Mouse (Mus musculus): ENCODE measurements around the gene Spen. TPM values are rescaled to one million over a fixed set of nuclear protein-coding genes. Genes with fewer than 3 reads are reported as not detected.
"Not testable (repeated sequence)": the region's sequence is repeated elsewhere in the genome, so short reads cannot be mapped to it uniquely, and the experiment has no call there.

The Spen gene
- polyA plus RNA-seq, 1 experiment from 2014 or later, result 14.2 TPM

GRCm38 (mm10) chr4:141570004-141570403 is 31.6 kb upstream of the Spen start:
- Histone ChIP-seq H3K27ac (no peak overlapping the region), H3K36me3 (no peaks in the 10 kb centered on the region), H3K27me3 (ENCODE audit: insufficient read depth, poor library complexity, severe bottlenecking) (no peaks in the 10 kb centered on the region), H3K4me1 (replicated peaks) (no peaks in the 10 kb centered on the region), H3K4me3 (no peak overlapping the region), H3K9me3 (no peaks in the 10 kb centered on the region)
- 65% methylated on average over 6 of the region's 6 CpGs for WGBS
- DNase-seq (ENCODE audit: low spot score), result no peak

- H3K27me3 ChIP-seq (ENCODE audit: insufficient read depth, poor library complexity, severe bottlenecking), result no peaks in the 10 kb centered on the region
- H3K9me3 ChIP-seq, result no peaks in the 10 kb centered on the region
- 83% methylated on average over 5 of the region's 5 CpGs for WGBS
- H3K4me3 ChIP-seq, result no peak overlapping the region
- no peaks in the 10 kb centered on the region for H3K4me1 ChIP-seq (replicated peaks)
- no peaks in the 10 kb centered on the region for H3K36me3 ChIP-seq
- no peak overlapping the region for H3K27ac ChIP-seq
- no peak for DNase-seq (ENCODE audit: low spot score)
These were observed 30.6 kb upstream of the Spen start for GRCm38 (mm10) chr4:141568966-141569365.

GRCm38 (mm10) chr4:141567174-141567573 is 28.8 kb upstream of the Spen start:
- WGBS, result 92% methylated on average over 7 of the region's 7 CpGs
- not testable (repeated sequence) for H3K9me3 ChIP-seq; DNase-seq (ENCODE audit: low spot score); H3K27me3 ChIP-seq (ENCODE audit: insufficient read depth, poor library complexity, severe bottlenecking); H3K4me1 ChIP-seq (replicated peaks); H3K36me3 ChIP-seq; H3K27ac ChIP-seq; H3K4me3 ChIP-seq

GRCm38 (mm10) chr4:141566187-141566586 is 27.8 kb upstream of the Spen start:
- Histone ChIP-seq H3K27ac (no peak overlapping the region), H3K9me3 (no peaks in the 10 kb centered on the region), H3K4me1 (replicated peaks) (no peaks in the 10 kb centered on the region), H3K27me3 (ENCODE audit: insufficient read depth, poor library complexity, severe bottlenecking) (no peaks in the 10 kb centered on the region), H3K36me3 (no peaks in the 10 kb centered on the region), H3K4me3 (no peak overlapping the region)
- 89% methylated on average over 6 of the region's 6 CpGs for WGBS
- DNase-seq (ENCODE audit: low spot score), result no peak

GRCm38 (mm10) chr4:141565325-141565724 is 26.9 kb upstream of the Spen start:
- 28% methylated on average over 7 of the region's 7 CpGs for WGBS
- Histone ChIP-seq H3K4me3 (no peak overlapping the region), H3K27ac (no peak overlapping the region), H3K36me3 (no peaks in the 10 kb centered on the region), H3K4me1 (replicated peaks) (no peaks in the 10 kb centered on the region), H3K27me3 (ENCODE audit: insufficient read depth, poor library complexity, severe bottlenecking) (no peaks in the 10 kb centered on the region), H3K9me3 (no peaks in the 10 kb centered on the region)
- DNase-seq (ENCODE audit: low spot score), result no peak

GRCm38 (mm10) chr4:141564660-141565059 is 26.3 kb upstream of the Spen start:
- Histone ChIP-seq H3K36me3 (no peaks in the 10 kb centered on the region), H3K27ac (no peak overlapping the region), H3K4me3 (no peak overlapping the region), H3K4me1 (replicated peaks) (peaks cover 3% of the 10 kb centered on the region), H3K27me3 (ENCODE audit: insufficient read depth, poor library complexity, severe bottlenecking) (no peaks in the 10 kb centered on the region), H3K9me3 (no peaks in the 10 kb centered on the region)
- WGBS, result 81% methylated on average over 3 of the region's 3 CpGs
- no peak for DNase-seq (ENCODE audit: low spot score)

GRCm38 (mm10) chr4:141564209-141564608 is 25.8 kb upstream of the Spen start:
- Histone ChIP-seq H3K36me3 (no peaks in the 10 kb centered on the region), H3K27ac (no peak overlapping the region), H3K4me3 (no peak overlapping the region), H3K9me3 (no peaks in the 10 kb centered on the region), H3K27me3 (ENCODE audit: insufficient read depth, poor library complexity, severe bottlenecking) (no peaks in the 10 kb centered on the region), H3K4me1 (replicated peaks) (peaks cover 8% of the 10 kb centered on the region)
- DNase-seq (ENCODE audit: low spot score), result no peak
- whole genome bisulfite sequencing, result 90% methylated on average over 4 of the region's 4 CpGs

- no peak overlapping the region for H3K27ac ChIP-seq
- H3K4me3 ChIP-seq, result no peak overlapping the region
- 87% methylated on average over 11 of the region's 11 CpGs for WGBS
- H3K36me3 ChIP-seq, result no peaks in the 10 kb centered on the region
- no peaks in the 10 kb centered on the region for H3K9me3 ChIP-seq
- peaks cover 12% of the 10 kb centered on the region for H3K27me3 ChIP-seq (ENCODE audit: insufficient read depth, poor library complexity, severe bottlenecking)
- DNase-seq (ENCODE audit: low spot score), result no peak
- peaks cover 19% of the 10 kb centered on the region for H3K4me1 ChIP-seq (replicated peaks)
These were observed 23.9 kb upstream of the Spen start for GRCm38 (mm10) chr4:141562281-141562680.

GRCm38 (mm10) chr4:141561331-141561919 is 23.0 kb upstream of the Spen start:
- H3K27ac ChIP-seq; H3K9me3 ChIP-seq; DNase-seq (ENCODE audit: low spot score); H3K4me3 ChIP-seq; H3K36me3 ChIP-seq: not testable (repeated sequence)
- 80% methylated on average over 5 of the region's 5 CpGs for WGBS
- H3K4me1 ChIP-seq (replicated peaks), result peaks cover 19% of the 10 kb centered on the region
- H3K27me3 ChIP-seq (ENCODE audit: insufficient read depth, poor library complexity, severe bottlenecking), result peaks cover 12% of the 10 kb centered on the region

GRCm38 (mm10) chr4:141559898-141560263 is 21.5 kb upstream of the Spen start:
- Histone ChIP-seq H3K36me3 (no peaks in the 10 kb centered on the region), H3K27me3 (ENCODE audit: insufficient read depth, poor library complexity, severe bottlenecking) (peaks cover 12% of the 10 kb centered on the region), H3K4me3 (peak overlapping the region; percentile 59), H3K4me1 (replicated peaks) (peaks cover 19% of the 10 kb centered on the region), H3K9me3 (no peaks in the 10 kb centered on the region), H3K27ac (peak overlapping the region; percentile 85)
- whole genome bisulfite sequencing, result 2% methylated on average over 9 of the region's 9 CpGs
- peak; percentile 80 for DNase-seq (ENCODE audit: low spot score)

GRCm38 (mm10) chr4:141559131-141559897 is 20.9 kb upstream of the Spen start:
- WGBS, result under 1% methylated on average over 30 of the region's 30 CpGs
- peak; percentile 71 for DNase-seq (ENCODE audit: low spot score)
- Histone ChIP-seq H3K4me3 (peak overlapping the region; percentile 59), H3K4me1 (replicated peaks) (peaks cover 19% of the 10 kb centered on the region), H3K27ac (peak overlapping the region; percentile 85), H3K36me3 (no peaks in the 10 kb centered on the region), H3K9me3 (no peaks in the 10 kb centered on the region), H3K27me3 (ENCODE audit: insufficient read depth, poor library complexity, severe bottlenecking) (peaks cover 12% of the 10 kb centered on the region)

GRCm38 (mm10) chr4:141558658-141559057 is 20.3 kb upstream of the Spen start:
- peak overlapping the region; percentile 85 for H3K27ac ChIP-seq
- peaks cover 12% of the 10 kb centered on the region for H3K27me3 ChIP-seq (ENCODE audit: insufficient read depth, poor library complexity, severe bottlenecking)
- 18% methylated on average over 16 of the region's 16 CpGs for WGBS
- no peaks in the 10 kb centered on the region for H3K9me3 ChIP-seq
- DNase-seq (ENCODE audit: low spot score), result no peak
- H3K4me1 ChIP-seq (replicated peaks), result peaks cover 19% of the 10 kb centered on the region
- peak overlapping the region; percentile 59 for H3K4me3 ChIP-seq
- no peaks in the 10 kb centered on the region for H3K36me3 ChIP-seq

GRCm38 (mm10) chr4:141556163-141556562 is 17.8 kb upstream of the Spen start:
- not testable (repeated sequence) for H3K27ac ChIP-seq; H3K4me3 ChIP-seq; DNase-seq (ENCODE audit: low spot score); H3K36me3 ChIP-seq; H3K9me3 ChIP-seq
- WGBS, result 89% methylated on average over 6 of the region's 6 CpGs
- Histone ChIP-seq H3K4me1 (replicated peaks) (peaks cover 19% of the 10 kb centered on the region), H3K27me3 (ENCODE audit: insufficient read depth, poor library complexity, severe bottlenecking) (peaks cover 12% of the 10 kb centered on the region)

Measured in hindbrain, embryonic 10.5 days (tissue).